Mouse (Mus musculus) left cerebral cortex, postnatal 14 days (tissue): ENCODE measurements around the gene Sync. TPM values are rescaled to one million over a fixed set of nuclear protein-coding genes. Genes with fewer than 3 reads are reported as not detected.

ENCODE experiments used
- DNase-seq, 2 experiments: peaks; one replicate each; pipeline ENCODE4 v3.0.0; 2021 to 2022; ENCODE audit warnings: low spot score in 2 of 2, mixed read lengths in 1 of 2
- intact Hi-C: fragments of 180-260 bp; cut with DNase I; formaldehyde crosslinking; loops from one replicate; pipeline ENCODE4 v1.15.1; 2025
- total RNA-seq, 2 experiments: library from RNA; stranded (reverse); gene quantifications; 2 replicates each; pipeline ENCODE4 v1.2.3; 2021

The Sync gene
- total RNA-seq, 2 experiments from 2014 or later = 1.2 to 2.2 TPM

DNA sequence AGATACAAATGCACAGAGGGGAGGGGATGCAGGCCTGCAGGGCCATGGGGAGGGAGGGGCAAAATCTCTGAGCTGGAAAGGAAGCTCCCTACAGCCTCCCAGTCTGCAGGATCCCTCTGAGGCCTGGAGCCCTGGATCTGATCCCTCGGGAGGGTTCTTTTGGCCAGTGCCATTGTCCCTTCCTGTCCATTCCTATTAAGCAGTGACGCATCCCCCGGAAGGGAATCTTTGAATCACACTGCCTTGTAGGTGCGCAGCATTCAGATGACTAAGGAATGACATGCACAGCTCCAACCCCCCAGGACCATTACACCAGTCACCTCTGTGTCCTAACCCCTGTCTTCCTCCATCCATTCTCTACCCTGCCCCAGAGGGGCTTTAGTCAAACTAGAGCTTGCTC, 28.3 kb upstream of the Sync start:
- DNase-seq = no peak
- intact Hi-C loops = no loop called here

DNA sequence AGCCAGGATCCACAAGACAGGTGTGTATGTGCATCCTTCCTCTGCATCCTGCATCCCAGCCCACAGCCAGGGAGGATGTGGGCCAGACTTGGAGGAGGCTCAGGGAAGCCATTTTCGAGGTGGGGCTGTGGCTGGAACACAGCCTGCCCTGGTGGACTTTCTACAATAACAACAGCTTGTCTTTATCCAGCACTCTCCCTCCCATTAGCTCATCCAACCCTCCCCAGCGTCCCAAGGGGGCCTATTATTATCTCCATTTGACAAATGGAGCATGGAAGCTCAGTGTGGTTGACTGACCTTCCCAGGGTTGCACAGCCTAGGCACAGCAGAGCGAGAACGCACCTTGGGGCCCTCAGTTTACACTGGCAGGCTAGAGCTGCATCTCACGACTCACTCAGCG, 26.7 kb upstream of the Sync start:
- no peak for DNase-seq
- intact Hi-C loops = no loop called here

- intact Hi-C loops = no loop called here
Observed at GRCm38 (mm10) chr4:129261196-129261595, 26.2 kb upstream of the Sync start, which contains the start of gene C77080. C77080 (minus strand) TSS chr4:129261404.

DNA sequence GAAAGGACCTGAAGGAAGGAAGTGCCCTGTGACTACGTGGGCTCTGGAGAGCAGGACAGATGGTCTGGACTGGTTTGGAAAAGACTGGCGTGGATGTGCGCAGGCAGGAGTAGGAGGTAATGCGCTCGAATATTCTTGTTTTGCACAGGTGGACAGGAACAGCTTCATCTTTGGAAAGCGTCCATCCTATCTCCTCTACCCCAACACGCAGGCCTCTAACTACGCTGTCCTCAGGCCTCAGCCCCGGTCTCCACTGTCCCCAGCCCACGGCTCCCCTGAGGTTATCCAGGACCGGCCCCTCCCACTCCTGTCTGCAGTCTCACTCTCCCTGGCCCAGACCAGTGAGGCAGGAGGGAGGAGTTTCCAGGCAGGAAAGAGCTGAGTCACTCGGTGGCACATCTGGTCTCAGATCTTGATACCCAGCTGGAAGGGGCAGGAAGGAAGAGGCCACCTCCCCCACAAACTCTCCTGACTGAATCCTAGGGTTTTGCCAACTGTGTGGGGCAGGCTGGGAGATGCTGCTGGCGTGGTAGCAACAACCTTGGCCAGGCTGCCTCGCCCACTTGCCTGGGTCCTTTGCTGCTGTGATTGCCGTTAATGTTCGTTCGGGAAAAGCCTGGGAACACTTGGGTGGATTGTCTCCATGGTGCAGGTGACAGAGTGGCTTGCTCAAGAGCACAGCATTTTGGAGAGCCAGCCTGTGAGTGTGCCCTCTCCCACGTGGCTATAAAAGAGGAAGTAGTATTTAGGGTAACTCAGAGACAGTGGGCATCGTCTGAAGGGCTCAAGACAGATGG, 24.0 kb upstream of the Sync start:
- intact Hi-C loops = no loop called here
- peak; percentile 41 to 60 for DNase-seq

More at GRCm38 (mm10) chr4:129261196-129261595, 26.2 kb upstream of the Sync start, which contains the start of gene C77080:
- DNase-seq = no peak

DNA sequence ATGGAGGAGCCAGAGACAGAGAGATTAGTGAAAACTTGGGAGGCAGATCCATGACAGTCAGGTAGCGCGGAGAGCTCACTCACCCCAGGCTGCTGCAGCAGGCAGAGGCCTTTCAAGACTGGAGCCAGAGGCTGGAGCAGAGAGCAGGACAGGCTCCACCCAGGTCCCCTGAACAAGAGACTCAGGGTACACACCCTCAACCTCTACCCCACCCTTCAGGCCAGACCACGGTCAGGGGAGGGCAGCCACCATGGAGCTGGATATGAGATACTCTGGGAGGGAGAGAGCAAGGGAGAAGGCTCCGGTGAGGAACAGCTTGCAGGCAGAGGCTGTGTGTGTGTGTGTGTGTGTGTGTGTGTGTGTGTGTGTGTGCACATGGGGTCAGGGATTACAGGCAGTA, 21.2 kb upstream of the Sync start:
- intact Hi-C loops = no loop called here
- no peak for DNase-seq

DNA sequence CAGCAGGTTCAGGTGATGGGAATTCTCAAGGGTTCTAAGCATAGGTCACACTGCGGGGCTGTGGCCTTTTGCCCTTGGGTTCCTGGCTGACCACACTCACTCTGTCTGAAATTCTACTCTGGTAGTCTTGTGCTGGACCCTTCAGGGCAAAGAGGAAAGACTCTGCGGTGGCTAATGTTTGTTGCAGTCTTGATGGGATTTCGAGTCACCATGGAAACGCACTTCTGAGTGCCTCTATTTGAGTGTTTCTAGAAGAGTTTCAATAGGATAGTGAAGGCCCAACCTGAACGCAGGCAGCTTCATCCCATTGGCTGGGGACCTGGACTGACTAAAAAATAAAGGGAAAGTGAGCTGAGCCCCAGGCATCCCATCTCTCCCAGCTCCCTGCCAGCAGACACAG, 20.6 kb upstream of the Sync start:
- intact Hi-C loops = no loop called here

DNA sequence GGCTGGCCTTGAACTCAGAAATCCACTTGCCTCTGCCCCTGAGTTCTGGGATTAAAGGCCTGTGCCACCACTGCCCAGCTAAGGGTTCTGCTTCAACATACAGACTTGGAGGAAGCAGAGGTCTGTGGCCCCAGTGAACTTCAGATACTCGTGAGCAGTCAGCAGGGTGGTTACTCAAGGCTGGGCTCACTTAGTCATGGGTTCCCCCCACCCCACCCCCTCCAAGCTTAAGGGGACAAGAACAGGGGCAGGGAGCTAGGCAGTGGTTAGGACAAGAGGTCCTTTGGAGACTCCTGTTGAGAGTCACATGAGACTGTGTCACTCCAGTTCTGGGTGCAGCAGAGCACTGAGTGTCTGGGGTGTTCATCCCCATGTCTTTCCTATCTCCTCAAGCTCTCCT, 18.7 kb upstream of the Sync start:
- no peak for DNase-seq
- intact Hi-C loops = no loop called here

More for the DNA sequence above, 20.6 kb upstream of the Sync start:
- DNase-seq = no peak

GRCm38 (mm10) chr4:129271991-129272755, 15.2 kb upstream of the Sync start:
- DNase-seq = no peak
- intact Hi-C loops = loop anchor here (5.0 kb wide), 1 partner anchor 50 kb away; no protein-coding TSS in a partner anchor

DNA sequence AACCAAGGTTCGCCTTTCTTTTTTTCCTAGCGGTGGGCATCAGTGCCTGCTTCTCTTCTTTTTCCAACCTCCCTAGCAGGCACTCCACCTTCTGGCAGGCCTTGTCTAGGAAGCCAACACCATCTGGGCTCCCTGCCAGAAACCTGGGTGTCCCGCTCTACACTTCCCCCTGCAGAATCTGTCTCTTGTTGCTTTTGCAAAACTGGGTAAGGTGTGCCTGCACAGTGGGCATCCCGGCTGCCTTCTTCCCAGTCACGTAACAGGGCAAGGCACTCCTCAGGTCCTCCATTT, 14.7 kb upstream of the Sync start:
- peak in 1 of 2 experiments; percentile 51 for DNase-seq
- intact Hi-C loops = loop anchor here (5.0 kb wide), 1 partner anchor 50 kb away; no protein-coding TSS in a partner anchor

GRCm38 (mm10) chr4:129276453-129276865, 11.0 kb upstream of the Sync start:
- DNase-seq = peak; percentile 95 to 97
- intact Hi-C loops = loop anchor here (2.0 kb wide), 1 partner anchor 66 kb away; no protein-coding TSS in a partner anchor

GRCm38 (mm10) chr4:129282786-129283185, 4.6 kb upstream of the Sync start:
- intact Hi-C loops = no loop called here
- DNase-seq = no peak

- no peak for DNase-seq
- intact Hi-C loops = no loop called here
Observed at GRCm38 (mm10) chr4:129283226-129283625, 4.2 kb upstream of the Sync start.

- intact Hi-C loops = no loop called here
- DNase-seq = no peak
Observed at GRCm38 (mm10) chr4:129284685-129285084, 2.7 kb upstream of the Sync start.

GRCm38 (mm10) chr4:129286001-129286682, 1.3 kb upstream of the Sync start:
- DNase-seq = no peak
- intact Hi-C loops = no loop called here

GRCm38 (mm10) chr4:129286683-129287471, 540 bp upstream of the Sync start:
- DNase-seq = no peak
- intact Hi-C loops = no loop called here

- DNase-seq = no peak
- intact Hi-C loops = no loop called here
Observed at GRCm38 (mm10) chr4:129288067-129288466, 650 bp downstream of the Sync start.

- intact Hi-C loops = no loop called here
- DNase-seq = no peak
Observed at GRCm38 (mm10) chr4:129289671-129290070, 2.3 kb downstream of the Sync start.

DNA sequence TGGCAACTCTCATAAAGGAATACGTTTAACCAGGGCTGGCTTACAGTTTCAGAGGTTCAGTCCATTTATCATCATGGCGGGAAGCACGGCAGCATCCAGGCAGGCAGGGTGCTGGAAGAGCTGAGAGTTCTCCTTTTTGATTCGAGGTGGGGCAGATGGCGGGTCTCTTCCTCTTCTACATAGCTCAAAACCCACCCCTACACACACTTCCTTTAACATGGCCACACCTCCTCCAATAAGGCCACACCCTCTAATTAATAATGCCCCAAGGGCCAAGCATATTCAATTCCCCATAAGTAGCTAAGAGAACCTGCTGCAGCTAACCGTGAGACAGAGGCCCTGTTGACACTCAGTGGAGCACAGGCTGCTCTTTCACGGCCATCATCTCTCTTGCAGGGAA, 5.4 kb downstream of the Sync start:
- DNase-seq = no peak

DNA sequence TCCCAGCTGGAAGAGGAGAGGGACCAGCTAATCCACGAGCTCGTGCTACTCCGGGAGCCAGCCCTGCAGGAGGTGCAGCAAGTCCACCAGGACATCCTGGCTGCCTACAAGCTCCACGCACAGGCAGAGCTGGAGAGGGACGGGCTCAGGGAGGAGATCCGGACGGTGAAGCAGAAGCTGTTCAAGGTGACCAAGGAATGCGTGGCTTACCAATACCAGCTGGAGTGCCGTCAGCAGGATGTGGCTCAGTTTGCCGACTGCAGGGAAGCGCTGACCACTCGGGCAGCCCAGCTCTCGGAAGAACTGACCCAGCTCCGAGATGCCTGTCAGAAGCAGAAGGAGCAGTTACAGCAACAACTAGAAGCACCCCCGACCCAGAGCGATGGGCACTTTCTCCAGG, 6.3 kb downstream of the Sync start:
- intact Hi-C loops = no loop called here
- DNase-seq = no peak

More for the DNA sequence above, 5.4 kb downstream of the Sync start:
- intact Hi-C loops = no loop called here
